Mouse (Mus musculus) small intestine, adult 2 months (tissue): Measurements from ENCODE around the gene Sdhaf4.

Experiments used
- CTCF ChIP-seq: fragments of 200-500 bp; IDR thresholded peaks from 2 replicates; pipeline ENCODE4 v1.5.1; 2012; ENCODE audit warnings: low read depth, mild to moderate bottlenecking, control low read depth, inconsistent platforms, low read length, moderate library complexity, mixed read lengths; ENCODE audit not compliant: insufficient replicate concordance, insufficient read length; ENCODE audit errors: extremely low read depth
- POLR2A ChIP-seq: fragments of 200-500 bp; IDR thresholded peaks from 2 replicates; pipeline ENCODE4 v1.6.1; 2012; ENCODE audit warnings: low read depth, mild to moderate bottlenecking, control low read depth, inconsistent platforms, low read length, moderate library complexity

- TF ChIP-seq POLR2A (peak; percentile 79), CTCF (no peak)
Observed at GRCm38 (mm10) chr1:24005070-24005804, at the start of gene Sdhaf4.
